Mouse (Mus musculus) embryo, embryonic 9.5 days (tissue): Measurements from ENCODE around the gene Rnf181.
A peak's percentile ranks its signal among the peaks of the same experiment; 100 is the strongest.

Source experiments
- DNase-seq: peaks from one replicate; pipeline ENCODE4 v3.0.0-alpha.2; 2017; ENCODE audit errors: extremely low spot score

Gene Rnf181

DNA sequence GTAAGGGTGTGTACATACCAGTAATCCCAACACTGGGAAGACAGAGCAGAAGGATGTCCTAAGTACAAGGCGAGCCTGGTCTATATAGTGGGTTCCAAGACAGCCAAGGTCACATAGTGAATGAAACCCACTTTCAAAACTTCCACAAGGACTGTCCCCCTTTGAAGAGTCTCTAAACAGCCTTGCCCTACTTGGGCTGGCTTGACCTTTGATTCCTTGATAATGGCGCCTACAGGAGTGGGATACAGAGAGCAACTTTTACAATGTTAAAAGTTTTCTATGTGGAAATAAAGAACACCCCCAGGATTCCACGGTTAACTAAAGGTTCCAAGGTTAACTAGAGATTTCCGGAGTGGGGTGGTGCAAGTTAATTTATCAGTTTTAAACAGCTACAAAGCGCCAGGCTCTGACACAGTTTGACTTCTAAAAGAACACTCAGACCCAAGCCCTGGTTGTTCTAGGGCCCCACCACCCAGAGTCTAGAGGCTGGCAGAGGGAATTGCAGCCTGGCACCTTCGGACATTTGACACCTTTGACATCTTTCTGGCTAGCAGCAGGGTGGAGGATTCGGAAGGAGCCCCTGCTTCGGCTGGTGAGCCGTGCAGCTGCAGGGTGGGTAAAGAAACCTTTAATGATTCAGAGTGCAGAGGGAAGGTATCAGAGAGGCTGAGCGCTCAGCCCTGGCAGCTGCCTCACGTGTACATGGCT lies 6.7 kb downstream of the Rnf181 start:
- DNase-seq: no peak

DNA sequence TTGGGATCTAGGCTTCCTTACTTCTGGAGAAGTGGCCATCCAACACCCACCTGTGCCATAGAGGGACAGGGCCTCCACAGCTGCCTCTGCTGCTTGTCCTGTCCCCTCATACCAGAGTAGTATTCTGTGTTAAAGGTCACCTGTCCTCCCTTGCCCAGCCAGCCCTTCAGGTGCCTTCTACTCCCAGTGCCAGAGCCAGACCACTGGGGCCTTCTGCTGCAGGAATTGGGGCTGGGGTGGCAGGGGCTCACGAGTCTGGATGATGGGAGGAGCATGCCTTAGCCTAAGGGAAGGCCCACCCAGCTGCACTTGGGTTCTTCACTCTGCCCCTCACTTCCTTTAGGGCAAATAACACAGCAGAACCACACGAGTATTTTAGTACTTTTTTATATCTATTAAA lies 7.4 kb downstream of the Rnf181 start:
- no peak for DNase-seq

DNA sequence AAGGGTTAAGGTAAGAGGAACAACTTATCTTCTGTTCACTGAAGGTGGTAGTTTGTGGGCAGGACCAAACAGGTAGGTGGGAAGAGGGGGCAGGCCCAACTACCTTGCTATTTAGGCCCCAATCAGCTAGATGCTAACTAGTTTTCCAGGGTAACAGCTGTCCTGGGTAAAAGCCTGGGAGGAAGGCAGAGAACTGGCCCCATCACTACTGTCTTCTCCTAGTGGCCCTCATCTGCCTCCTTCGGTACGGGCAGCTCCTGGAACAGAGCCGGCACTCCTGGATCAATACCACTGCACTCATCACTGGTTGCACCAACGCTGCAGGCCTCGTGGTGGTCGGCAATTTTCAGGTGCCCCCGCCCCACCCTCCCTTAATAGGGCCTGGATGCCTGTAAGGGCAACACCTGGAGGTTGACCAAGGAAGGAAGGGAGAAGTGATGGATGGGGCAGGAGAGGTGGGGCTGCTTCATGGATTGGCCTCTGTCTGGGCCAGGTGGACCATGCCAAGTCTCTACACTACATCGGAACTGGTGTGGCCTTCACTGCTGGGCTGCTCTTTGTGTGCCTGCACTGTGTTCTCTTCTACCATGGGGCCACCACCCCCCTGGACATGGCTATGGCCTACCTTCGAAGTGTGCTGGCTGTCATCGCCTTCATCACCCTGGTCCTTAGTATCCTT lies 8.5 kb downstream of the Rnf181 start:
- DNase-seq: no peak

DNA sequence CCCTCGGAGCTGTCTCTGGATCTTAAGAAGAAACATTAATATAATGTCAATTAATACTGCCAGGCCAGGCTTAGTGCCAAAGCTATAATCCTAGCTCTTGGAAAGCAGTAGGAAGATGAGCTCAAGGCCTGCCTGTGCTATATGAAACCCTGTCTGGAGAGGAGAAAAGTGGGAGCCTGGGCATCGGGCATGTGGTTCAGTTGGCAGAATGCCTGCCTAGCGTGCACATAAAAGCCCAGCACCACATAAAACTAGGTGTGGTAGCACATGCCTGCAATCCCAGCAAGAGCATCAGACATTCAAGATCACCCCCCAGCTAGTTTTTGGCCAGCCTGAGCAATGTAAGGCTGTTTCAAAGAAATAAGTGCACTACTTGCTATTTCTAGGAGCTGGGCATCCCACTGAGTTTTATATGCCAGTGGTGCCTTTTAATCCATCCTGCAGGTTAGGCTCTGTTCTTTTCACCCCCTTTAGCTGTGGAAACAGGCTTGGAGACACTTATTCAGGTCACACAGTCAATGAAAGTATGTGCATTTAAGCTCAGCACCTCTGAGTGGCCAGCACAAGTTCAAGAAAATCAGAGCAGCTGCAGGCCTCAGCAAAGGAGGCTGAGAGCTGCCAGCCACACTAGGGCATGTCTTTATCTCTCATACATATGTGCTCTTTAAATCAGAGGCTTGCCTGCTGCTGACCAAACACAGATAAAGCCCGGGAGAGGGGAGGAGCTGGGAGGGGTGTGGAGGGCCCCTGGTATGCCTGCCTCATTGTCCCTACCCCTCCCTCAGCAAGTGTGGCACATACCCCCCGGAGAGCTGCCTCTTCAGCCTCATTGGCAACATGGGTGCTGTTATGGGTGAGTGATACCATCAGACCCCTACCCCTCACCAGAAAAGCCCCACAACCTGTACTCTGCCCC lies 9.3 kb downstream of the Rnf181 start:
- DNase-seq: no peak

DNA sequence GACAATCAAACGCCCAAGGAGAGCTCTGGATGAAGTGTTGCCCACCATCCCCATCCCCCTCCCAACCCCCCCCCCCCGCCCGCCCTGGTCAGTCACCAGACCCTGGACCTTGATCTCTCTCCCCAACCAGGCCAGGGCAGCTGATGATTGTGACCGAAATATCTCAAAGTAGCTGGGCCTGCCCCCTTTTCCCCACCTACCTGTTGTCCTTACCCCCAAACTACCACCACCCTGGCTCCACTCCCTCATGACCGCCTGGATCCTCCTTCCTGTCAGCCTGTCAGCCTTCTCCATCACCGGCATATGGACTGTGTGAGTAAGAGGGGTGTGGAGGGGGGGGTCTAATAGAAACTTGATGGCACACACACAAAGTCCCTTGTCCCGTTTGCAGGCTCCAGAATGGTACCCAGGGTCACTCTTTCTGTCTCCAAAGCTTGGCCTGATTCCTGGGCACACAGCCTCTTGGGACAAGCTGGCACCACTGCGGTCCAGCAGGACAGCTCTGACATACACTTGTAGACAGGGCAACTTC lies 10.7 kb downstream of the Rnf181 start:
- DNase-seq: no peak

DNA sequence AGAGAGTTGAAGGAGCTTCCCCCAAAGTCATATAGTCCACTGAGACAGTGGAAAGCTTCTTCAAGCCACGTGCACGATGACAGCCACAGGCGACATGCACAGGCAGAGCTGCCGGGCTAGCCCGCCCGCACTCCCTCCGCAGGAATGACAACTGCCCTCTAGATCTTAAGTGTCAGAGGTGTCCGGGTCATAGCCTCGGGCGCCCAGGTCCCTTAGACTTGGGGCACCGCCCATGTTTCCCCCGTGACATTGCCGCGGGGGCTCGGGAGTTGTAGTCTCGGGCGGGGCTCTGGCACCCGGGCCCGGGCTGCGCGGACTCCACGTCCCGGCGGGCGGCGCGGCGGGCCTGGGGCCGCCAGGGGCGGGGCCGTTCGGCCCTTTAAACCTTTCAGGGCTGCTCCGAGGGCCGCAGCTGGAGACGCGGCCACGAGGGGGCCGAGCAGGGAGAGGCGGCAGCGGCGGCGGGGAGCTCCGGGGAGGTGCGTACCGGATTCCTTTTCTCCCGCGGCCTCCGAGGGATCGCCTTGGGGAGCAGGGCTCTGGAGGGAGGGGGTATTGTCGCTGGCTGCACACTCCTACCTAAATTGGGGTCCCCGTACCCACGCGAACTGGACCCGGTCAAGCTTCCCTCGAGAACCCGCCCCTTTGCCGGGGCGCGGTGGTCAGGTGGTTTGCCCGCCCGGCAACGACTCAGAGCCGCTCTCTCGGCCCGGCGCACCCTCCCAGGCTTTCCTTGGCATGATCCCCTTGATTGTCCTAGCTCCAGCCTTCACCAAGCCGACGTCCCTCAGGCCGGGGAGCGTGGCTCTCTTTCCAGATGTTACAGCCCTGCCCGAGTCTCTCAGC lies 11.5 kb downstream of the Rnf181 start, which contains the start of gene Tmem150a:
Gene Tmem150a, plus strand, starts transcription at position 382 of the 846 bp plus-strand sequence.
- peak; percentile 82 for DNase-seq

DNA sequence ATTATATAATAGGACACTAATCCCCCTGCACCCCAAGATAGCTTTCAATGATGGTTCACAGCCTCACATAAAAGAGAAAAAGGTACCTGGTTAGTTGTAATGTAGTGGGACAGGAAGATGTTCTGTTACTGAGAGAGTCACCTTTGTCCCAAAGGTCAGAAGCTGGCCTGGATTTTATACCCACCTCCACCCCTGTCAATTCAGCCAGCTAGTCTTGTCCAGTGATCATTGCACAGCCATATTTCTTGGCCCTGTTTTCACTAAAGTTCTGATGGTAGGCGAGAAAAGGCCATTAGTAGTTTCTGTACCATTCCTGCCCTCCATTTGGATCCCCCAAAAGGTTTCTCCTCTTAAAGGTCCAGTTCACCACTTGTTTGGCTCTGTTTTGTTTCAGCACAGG lies 12.7 kb downstream of the Rnf181 start:
- DNase-seq: no peak

DNA sequence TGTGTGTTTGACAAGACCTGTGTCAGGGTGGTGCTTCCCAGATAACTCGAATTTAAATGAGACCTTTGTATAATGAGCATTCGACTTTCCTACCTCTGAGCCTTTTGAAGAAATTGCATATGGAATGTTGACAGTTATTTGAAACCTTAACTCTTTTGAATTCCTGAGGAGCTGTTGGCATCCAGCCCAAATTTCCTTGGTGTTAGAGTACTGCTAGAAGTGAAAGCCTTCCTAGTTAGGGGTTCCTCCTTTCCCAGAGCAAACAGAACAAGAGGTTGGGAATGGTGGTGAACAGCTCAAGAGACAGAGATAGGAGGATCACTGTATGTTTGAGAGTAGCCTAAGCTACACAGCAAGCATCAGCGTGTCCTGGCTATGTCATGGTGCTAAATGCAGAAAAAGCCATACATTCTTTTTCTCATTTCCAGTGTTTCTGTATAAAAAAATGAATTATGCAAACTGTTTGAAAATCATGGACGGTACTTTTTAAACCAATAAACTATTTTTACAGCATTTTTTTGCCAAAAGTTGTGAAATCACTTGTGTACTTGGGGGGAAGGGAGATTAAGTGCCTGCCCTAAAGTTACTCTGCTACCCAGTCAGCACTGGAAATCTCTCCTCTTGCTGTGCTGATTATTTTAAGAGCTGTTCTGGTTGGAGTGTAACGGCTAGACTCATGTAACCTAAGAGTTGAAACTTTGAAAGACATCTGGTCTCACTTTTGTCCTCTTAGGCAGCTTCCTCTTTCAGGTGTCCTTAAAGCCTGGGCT lies 13.9 kb downstream of the Rnf181 start:
- no peak for DNase-seq

DNA sequence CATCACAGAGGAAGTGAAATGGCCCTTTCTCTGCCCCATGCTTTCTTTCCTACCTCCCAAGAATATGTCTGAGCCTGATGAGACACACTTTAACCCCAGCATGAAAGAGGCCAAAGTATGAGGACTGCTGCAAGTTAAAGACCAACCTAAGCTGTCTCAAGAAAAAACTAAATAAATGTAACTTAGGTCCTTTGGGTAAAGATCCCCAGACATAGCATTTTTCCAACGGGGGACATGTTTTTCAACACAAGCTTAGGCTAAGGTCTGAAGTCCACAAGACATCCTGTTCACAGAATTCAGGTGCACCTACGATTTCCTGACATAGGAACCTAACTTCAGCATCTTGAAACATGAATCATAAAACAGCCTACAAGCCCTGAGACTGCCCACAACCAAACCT lies 16.5 kb downstream of the Rnf181 start:
- no peak for DNase-seq

DNA sequence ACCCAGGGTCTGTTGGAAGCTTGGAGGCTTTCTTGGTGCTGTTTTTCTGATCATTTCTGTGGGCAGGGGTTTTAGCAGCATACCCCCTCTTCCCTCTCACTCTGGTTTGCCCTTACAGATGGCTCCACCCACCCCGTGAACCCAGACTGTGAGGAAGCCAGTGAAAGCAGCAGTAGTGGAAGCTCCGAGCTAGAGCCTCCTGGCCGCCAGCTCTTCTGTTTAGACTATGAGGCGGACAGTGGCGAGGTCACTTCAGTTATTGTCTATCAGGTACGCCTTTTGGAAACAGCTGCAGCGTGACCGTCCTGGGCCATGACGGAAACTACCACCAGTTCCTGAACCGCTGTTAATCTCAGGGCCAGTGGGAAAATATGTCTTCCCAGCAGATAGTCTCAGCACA lies 18.3 kb downstream of the Rnf181 start:
- DNase-seq: no peak

DNA sequence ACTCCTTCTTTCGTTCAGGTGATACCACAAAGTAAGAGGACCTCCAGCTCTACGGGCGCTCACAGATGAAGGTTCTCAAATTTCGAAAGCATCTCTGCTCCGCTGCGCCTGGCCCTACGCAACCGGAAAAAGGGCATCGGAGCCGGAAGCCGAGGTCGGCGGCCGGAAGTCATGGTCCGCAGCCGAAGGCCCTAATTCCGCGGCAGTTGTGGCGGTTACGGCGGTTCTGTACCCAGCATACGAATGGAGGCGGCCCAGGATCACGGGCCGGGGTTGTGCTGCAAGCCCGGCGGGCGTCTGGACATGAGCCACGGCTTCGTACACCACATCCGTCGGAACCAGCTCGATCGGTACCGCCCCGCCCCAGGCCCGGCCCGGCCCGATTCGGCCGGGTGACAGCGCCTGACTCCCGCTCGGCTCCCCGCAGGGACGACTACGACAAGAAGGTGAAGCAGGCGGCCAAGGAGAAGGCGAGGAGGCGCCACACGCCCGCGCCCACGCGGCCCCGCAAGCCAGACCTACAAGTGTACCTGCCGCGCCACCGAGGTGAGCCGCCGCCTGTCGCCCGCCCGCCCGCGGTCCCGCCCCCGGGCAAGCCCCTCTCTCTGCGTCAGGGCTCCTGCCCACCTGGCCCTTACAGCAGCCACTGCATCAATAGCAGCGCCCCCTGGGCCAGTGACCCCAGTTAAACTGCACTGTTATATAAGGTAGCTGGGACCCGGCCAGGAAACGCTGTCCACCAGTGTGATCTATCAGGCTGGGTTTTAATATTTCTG lies 19.4 kb downstream of the Rnf181 start, which contains the start of gene 0610030E20Rik:
Gene 0610030E20Rik, plus strand, starts transcription at position 152 of the 776 bp plus-strand sequence.
- peak; percentile 75 for DNase-seq

DNA sequence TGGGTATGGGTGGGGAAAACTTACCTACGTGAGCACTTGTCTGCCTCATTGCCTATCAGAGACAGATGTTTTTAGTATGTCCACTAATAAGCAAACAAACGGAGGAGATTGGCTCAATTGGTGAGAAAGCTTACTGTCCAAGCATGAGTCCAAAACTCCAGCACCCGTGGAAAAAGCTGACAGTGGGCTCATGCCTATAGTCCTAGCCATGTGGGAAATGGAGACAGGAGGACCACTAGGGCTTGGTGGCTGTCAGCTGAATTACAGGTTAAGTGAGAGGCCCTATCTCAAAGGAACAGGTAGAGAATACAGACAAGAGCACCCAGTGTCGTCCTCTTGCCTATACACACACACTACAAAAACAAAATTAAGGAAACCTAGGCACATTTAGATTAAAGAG lies 20.5 kb downstream of the Rnf181 start:
- no peak for DNase-seq

DNA sequence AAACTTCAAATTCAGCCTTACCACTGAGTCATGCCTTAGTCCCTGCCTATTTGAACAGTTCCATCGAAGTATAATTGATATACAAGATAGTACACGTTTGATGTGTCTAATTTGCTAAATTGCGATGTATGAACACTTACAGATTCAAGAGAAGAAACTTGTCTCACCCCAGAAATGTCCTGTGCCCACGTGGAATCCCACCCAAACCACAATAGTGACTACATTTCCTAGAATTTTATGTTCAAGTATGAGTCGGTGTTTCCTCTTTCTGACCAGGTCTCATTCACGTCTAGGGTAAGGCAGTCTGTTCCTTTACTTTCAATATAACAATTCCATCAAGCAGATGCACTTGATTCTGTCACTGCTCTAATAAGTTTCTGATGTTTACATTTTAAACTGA lies 21.1 kb downstream of the Rnf181 start:
- no peak for DNase-seq

DNA sequence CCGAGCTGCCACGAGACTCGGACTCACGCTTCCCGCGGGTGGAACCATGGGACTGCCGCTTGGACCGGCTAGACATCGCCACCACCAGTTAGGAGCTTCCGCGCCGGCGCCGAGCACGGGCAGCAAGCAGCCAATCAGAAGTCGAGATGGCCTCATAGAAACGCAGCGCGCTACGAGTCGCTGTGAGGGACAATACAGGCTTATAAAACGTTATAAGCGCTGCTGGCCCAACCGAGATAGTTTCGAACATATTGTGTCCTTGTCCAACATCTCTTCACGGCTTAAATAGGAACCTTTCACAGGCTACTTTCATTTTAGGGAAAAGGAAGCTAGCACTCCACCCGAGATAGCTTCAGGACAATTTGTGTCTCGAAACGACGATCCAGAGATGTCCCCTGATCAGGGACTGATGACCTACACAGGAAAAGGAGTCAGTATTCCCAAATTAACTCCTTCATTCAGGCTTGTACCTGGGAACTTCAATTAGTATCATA lies 21.6 kb downstream of the Rnf181 start, which contains the start of gene Usp39:
Gene Usp39, minus strand, starts transcription at position 111 of the 494 bp plus-strand sequence.
- peak; percentile 87 for DNase-seq

DNA sequence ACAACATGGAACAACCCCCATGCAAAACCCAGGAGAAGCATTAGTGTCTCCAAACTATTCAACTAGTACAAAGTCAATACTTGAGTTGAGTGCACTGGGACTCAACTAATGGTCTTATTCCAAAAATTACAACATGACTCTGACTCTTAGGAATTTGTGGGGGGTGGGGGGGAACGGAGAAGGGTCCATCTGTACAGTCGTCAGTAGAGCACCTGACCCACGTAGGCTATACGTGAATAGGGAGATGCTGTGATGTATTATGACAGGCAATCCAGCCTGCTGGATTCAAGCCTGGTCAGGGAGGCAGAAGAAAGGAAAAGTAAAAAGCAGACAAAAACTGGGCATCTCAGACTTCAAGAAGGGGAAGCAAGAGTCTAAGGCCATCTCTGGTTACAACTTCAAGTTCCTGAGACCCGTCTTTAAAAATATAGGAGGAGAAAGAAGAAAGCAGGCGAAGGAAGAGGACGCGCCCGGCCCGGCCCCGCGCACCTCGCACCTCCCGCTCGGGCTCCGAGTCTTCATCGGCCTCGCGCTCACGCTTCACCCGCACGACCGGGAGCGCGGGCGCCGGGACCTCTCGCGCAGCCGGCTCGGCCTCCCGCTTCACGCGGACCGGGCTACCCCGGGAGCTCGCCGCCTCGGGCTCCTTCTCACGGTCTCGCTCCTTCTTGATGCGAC lies 22.2 kb downstream of the Rnf181 start:
- DNase-seq: no peak

DNA sequence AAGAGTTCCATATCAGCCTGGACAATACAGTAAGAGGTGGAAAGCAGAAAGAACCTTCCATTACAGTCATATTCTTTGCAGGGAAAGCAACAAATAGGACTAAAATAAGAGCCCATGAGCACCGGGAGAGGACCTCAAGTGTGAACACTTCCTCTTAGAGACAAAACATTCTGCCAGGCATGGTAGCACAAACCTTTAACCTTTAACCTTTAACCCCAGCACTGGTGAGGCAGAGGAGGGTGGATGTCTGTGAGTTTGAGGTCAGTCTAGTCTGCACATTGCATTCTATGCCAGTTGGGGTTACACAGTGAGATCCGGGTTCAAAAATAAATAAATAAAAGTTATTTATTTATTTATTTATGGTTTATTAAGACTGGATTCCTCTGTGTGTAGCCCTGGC lies 26.3 kb downstream of the Rnf181 start:
- no peak for DNase-seq

DNA sequence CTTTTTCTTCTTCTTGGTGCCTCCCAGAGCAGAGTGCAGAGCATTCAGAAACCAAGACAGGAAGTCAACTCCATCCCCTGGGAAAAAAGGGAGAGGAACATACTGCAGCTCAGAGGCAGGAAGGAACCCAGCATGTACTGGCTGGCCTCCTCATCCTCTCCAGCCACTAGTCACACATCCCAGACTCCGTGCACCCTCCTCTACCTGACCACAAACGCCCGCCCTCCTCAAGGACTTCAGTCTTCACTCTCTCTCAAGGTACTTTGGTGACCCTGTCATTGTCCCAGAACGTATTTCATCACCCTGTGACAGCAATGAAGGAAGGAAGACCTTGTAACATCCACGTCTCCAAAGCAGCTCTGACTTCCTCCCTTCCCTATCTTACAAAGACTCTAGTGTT lies 33.6 kb downstream of the Rnf181 start:
- DNase-seq: no peak

DNA sequence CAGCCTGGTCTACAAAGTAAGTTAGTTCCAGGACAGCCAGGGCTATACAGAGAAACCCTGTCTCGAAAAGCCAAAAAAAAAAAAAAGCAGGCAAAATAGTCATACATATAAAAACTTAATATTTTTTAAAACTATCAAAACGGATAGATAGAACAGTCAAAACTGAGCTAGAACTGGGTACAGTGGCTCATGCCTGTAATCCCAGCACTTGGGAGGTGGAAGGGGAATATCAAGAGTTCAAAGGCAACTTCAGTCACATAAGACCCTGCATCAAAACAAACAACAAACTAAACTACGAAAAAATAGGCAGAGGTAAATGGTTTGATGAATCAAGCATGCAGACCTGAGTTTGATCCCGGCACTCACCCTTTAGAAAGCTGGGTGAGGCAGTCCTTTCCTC lies 36.6 kb downstream of the Rnf181 start:
- DNase-seq: no peak

DNA sequence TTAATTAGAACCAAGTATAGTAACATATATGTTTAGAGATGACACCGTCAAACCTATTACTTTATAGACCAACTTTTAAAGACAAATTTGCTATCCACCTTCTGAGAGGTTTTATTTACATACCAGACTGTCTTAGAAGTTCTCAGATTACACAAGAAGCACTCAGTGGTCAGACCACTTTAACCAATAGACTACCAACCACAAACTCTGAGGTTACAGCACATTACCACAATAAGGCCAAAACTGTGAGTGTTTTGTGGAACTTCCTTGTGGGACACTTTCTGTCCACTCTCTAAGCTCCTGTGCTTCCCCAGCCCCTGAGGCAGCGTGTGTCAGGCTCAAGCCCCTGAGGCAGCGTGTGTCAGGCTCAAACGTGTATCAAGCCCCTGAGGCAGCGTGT lies 37.7 kb downstream of the Rnf181 start:
- no peak for DNase-seq
